Mouse (Mus musculus): ENCODE measurements around the gene Gm19410.

Gene Gm19410

GRCm38 (mm10) chr8:35765499-35766193, at the start of gene Gm19410:
Gene Gm19410, plus strand, starts transcription at chr8:35765790.
- no peak for DNase-seq

GRCm38 (mm10) chr8:35730776-35731175, 34.8 kb upstream of the Gm19410 start:
- DNase-seq = no peak

DNA sequence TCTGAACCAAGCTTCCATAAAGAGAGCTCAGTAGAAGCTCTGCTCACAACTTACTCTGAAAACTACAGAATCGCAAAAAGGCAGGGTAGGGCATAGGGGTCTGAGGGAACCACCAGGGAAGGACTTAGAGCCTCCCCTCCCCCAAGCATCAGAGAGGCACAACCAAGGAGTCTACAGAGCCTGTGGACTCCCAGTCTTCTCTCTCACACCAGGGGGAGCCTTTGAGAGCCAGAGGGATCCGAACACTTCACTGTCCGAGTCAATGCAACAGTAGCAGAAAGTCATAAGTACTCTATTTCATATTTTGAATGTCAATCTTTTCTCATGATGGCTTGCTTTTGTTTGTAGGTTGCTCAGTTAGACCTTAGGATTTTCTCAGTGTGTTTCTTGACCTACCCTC, 30.2 kb upstream of the Gm19410 start:
- DNase-seq = no peak

GRCm38 (mm10) chr8:35756202-35756601, 9.4 kb upstream of the Gm19410 start:
- no peak for DNase-seq

- DNase-seq = no peak
These were observed 570 bp upstream of the Gm19410 start for GRCm38 (mm10) chr8:35765020-35765419.

- peak; percentile 15 for DNase-seq
These were observed 7.9 kb downstream of the Gm19410 start for GRCm38 (mm10) chr8:35773508-35773907.
